Mouse (Mus musculus): ENCODE measurements around the gene Sgsm1. TPM values are rescaled to one million over a fixed set of nuclear protein-coding genes. Genes with fewer than 3 reads are reported as not detected.

The Sgsm1 gene
- polyA plus RNA-seq, 1 experiment, result 0.08 TPM

GRCm38 (mm10) chr5:113323784-113324638, 13.4 kb upstream of the Sgsm1 start:
- TF ChIP-seq POLR2A (IDR thresholded peaks at IDR 0.05; ENCODE audit: low read depth, low read length) (no peak), CTCF (IDR thresholded peaks at IDR 0.05; ENCODE audit: extremely low read depth, insufficient read depth, insufficient read length, insufficient replicate concordance) (no peak)

GRCm38 (mm10) chr5:113313998-113314397, 3.4 kb upstream of the Sgsm1 start:
- no peaks in the 10 kb centered on the region; the same call in 1 of the 2 replicates for H3K4me1 ChIP-seq (ENCODE audit: control insufficient read depth, insufficient read depth, insufficient read length)
- TF ChIP-seq POLR2A (IDR thresholded peaks at IDR 0.05; ENCODE audit: low read depth, low read length) (no peak), CTCF (IDR thresholded peaks at IDR 0.05; ENCODE audit: extremely low read depth, insufficient read depth, insufficient read length, insufficient replicate concordance) (peak; percentile 33; the same call in 1 of the 2 replicates)
- no peak overlapping the region for H3K4me3 ChIP-seq (ENCODE audit: extremely low read depth, insufficient read depth, insufficient read length)
- no peaks in the 10 kb centered on the region for H3K36me3 ChIP-seq (ENCODE audit: control insufficient read depth, insufficient read depth, low read length)
- peaks cover 6% of the 10 kb centered on the region for H3K27me3 ChIP-seq (ENCODE audit: control insufficient read depth, insufficient read depth, low read length)
- no peak for DNase-seq (ENCODE audit: low read depth in 1 of 2, low spot score in 2 of 2)
- no peak overlapping the region for H3K27ac ChIP-seq (ENCODE audit: insufficient read depth, low read length)
- 6% methylated on average over 24 of the region's 24 CpGs for WGBS

More at GRCm38 (mm10) chr5:113323784-113324638, 13.4 kb upstream of the Sgsm1 start:
- no peaks in the 10 kb centered on the region for H3K4me1 ChIP-seq (ENCODE audit: control insufficient read depth, insufficient read depth, insufficient read length)
- H3K36me3 ChIP-seq (ENCODE audit: control insufficient read depth, insufficient read depth, low read length), result no peaks in the 10 kb centered on the region
- WGBS, result 6% methylated on average over 38 of the region's 38 CpGs
- no peak for DNase-seq (ENCODE audit: low read depth in 1 of 2, low spot score in 2 of 2)
- no peaks in the 10 kb centered on the region for H3K27me3 ChIP-seq (ENCODE audit: control insufficient read depth, insufficient read depth, low read length)
- no peak overlapping the region for H3K27ac ChIP-seq (ENCODE audit: insufficient read depth, low read length)
- no peak overlapping the region for H3K4me3 ChIP-seq (ENCODE audit: extremely low read depth, insufficient read depth, insufficient read length)

- Histone ChIP-seq H3K4me1 (ENCODE audit: control insufficient read depth, insufficient read depth, insufficient read length) (no peaks in the 10 kb centered on the region; the same call in 1 of the 2 replicates), H3K36me3 (ENCODE audit: control insufficient read depth, insufficient read depth, low read length) (no peaks in the 10 kb centered on the region), H3K27ac (ENCODE audit: insufficient read depth, low read length) (no peak overlapping the region), H3K4me3 (ENCODE audit: extremely low read depth, insufficient read depth, insufficient read length) (no peak overlapping the region), H3K27me3 (ENCODE audit: control insufficient read depth, insufficient read depth, low read length) (peaks cover 6% of the 10 kb centered on the region)
- DNase-seq (ENCODE audit: low read depth in 1 of 2, low spot score in 2 of 2), result no peak
- TF ChIP-seq CTCF (IDR thresholded peaks at IDR 0.05; ENCODE audit: extremely low read depth, insufficient read depth, insufficient read length, insufficient replicate concordance), result no peak
- TF ChIP-seq POLR2A (IDR thresholded peaks at IDR 0.05; ENCODE audit: low read depth, low read length), result no peak
- WGBS, result 29% methylated on average over 22 of the region's 22 CpGs
Measured at GRCm38 (mm10) chr5:113309491-113310376, 852 bp downstream of the Sgsm1 start.

GRCm38 (mm10) chr5:113306750-113307477, 3.7 kb downstream of the Sgsm1 start:
- Histone ChIP-seq H3K36me3 (ENCODE audit: control insufficient read depth, insufficient read depth, low read length) (no peaks in the 10 kb centered on the region), H3K4me3 (ENCODE audit: extremely low read depth, insufficient read depth, insufficient read length) (no peak overlapping the region), H3K27me3 (ENCODE audit: control insufficient read depth, insufficient read depth, low read length) (peaks cover 6% of the 10 kb centered on the region), H3K27ac (ENCODE audit: insufficient read depth, low read length) (no peak overlapping the region), H3K4me1 (ENCODE audit: control insufficient read depth, insufficient read depth, insufficient read length) (no peaks in the 10 kb centered on the region; the same call in 1 of the 2 replicates)
- no peak for DNase-seq (ENCODE audit: low read depth in 1 of 2, low spot score in 2 of 2)
- WGBS, result 51% methylated on average over 25 of the region's 25 CpGs
- TF ChIP-seq POLR2A (IDR thresholded peaks at IDR 0.05; ENCODE audit: low read depth, low read length) (no peak), CTCF (IDR thresholded peaks at IDR 0.05; ENCODE audit: extremely low read depth, insufficient read depth, insufficient read length, insufficient replicate concordance) (no peak)

GRCm38 (mm10) chr5:113304527-113304926, 6.1 kb downstream of the Sgsm1 start:
- TF ChIP-seq CTCF (IDR thresholded peaks at IDR 0.05; ENCODE audit: extremely low read depth, insufficient read depth, insufficient read length, insufficient replicate concordance) (no peak), POLR2A (IDR thresholded peaks at IDR 0.05; ENCODE audit: low read depth, low read length) (no peak)
- no peaks in the 10 kb centered on the region for H3K27me3 ChIP-seq (ENCODE audit: control insufficient read depth, insufficient read depth, low read length)
- WGBS, result 95% methylated on average over 5 of the region's 5 CpGs
- no peaks in the 10 kb centered on the region for H3K36me3 ChIP-seq (ENCODE audit: control insufficient read depth, insufficient read depth, low read length)
- no peak overlapping the region for H3K27ac ChIP-seq (ENCODE audit: insufficient read depth, low read length)
- DNase-seq (ENCODE audit: low read depth in 1 of 2, low spot score in 2 of 2), result no peak
- H3K4me1 ChIP-seq (ENCODE audit: control insufficient read depth, insufficient read depth, insufficient read length), result no peaks in the 10 kb centered on the region
- H3K4me3 ChIP-seq (ENCODE audit: extremely low read depth, insufficient read depth, insufficient read length), result no peak overlapping the region

- DNase-seq (ENCODE audit: low read depth in 1 of 2, low spot score in 2 of 2), result no peak
- H3K4me1 ChIP-seq (ENCODE audit: control insufficient read depth, insufficient read depth, insufficient read length), result no peaks in the 10 kb centered on the region
- no peak overlapping the region for H3K27ac ChIP-seq (ENCODE audit: insufficient read depth, low read length)
- whole genome bisulfite sequencing, result 80% methylated on average over 12 of the region's 13 CpGs
- H3K27me3 ChIP-seq (ENCODE audit: control insufficient read depth, insufficient read depth, low read length), result no peaks in the 10 kb centered on the region
- H3K4me3 ChIP-seq (ENCODE audit: extremely low read depth, insufficient read depth, insufficient read length), result no peak overlapping the region
- TF ChIP-seq CTCF (IDR thresholded peaks at IDR 0.05; ENCODE audit: extremely low read depth, insufficient read depth, insufficient read length, insufficient replicate concordance) (no peak), POLR2A (IDR thresholded peaks at IDR 0.05; ENCODE audit: low read depth, low read length) (no peak)
- H3K36me3 ChIP-seq (ENCODE audit: control insufficient read depth, insufficient read depth, low read length), result no peaks in the 10 kb centered on the region
Measured at GRCm38 (mm10) chr5:113301841-113302240, 8.7 kb downstream of the Sgsm1 start.
